Mouse (Mus musculus): ENCODE measurements at regions not wholly inside any gene's neighbourhood (a gene's known extent, or its start where the extent isn't known, plus 50 kb on each side); places are given as distances from the start of the nearest gene placed in this dataset.

DNA sequence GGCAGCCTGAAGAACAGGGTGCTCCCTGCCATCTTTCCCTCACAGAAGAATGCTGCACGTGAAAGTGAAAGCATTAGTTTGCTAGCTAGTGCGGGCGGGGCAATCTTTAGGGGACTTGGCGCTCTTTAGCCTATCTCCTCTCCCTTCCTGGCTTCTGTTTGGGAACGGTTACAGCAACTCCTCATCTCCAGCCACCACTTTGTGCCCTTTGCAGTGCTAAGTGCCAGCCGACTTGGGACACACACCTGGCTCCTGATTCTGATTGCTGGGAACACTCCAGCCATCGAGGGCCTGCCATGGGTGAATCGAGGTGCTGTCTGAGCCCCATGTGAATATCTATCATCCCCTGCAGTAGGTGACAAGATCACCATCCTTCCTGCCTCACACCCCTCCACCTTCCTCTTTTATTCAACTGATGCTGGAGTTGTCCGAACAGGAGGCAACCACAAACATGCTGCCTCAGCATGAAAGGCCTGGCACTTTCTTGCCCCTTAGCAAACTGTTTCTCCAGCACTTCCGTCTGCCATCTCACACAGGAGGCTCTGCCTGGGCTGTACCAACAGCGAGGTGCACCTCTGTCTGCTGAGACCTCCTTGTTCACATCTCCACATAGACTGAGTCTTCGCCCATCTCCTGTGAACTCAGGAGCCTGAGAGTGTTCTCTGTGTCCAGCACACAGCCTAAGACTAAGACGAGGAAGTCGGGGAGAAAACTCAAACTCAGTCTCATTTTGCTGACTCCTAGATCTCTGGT is 66.2 kb upstream of the Glrp1 start:
- DNase-seq (ENCODE audit: low spot score in 2 of 2): no peak

DNA sequence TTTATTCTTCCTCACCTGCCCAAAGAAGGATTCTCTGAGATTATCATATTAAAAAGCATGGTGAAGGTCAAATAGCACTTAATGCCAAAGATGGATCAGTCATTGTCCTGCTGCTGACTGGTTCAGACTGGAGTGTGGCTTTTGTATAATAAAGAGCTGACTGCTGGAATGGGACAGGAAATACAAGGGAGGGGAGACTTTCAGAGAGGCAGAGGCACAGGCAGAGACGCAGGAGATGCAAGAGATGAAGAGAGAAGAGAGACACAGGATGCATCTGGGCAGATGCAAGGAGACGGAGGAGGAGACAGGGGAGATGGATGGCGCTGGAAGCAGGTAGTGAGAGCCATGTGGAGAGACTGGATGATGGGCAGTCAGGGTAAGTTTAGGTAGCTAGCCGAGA is 65.4 kb upstream of the Glrp1 start:
- DNase-seq (ENCODE audit: low spot score in 2 of 2): no peak

DNA sequence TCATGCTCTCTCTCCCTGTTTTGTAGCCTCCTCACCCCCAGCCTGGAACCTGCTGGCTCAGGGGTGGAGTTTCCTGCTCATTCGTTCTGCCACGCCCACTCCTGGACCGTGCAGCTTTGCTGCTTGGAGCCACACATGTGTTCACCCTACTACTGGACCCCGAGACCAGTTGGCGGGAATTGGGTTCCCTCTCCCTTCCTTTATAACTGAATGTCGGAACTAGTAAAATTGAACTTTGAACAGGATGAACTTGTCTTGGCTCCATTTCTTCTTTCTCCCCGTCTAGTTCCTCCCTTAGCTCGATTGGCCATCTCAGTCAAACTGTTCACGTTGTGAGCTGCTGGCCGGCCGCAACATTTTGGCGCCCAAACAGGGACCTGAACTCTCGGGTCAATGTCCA is 62.3 kb upstream of the Glrp1 start:
- no peak for DNase-seq (ENCODE audit: low spot score in 2 of 2)

DNA sequence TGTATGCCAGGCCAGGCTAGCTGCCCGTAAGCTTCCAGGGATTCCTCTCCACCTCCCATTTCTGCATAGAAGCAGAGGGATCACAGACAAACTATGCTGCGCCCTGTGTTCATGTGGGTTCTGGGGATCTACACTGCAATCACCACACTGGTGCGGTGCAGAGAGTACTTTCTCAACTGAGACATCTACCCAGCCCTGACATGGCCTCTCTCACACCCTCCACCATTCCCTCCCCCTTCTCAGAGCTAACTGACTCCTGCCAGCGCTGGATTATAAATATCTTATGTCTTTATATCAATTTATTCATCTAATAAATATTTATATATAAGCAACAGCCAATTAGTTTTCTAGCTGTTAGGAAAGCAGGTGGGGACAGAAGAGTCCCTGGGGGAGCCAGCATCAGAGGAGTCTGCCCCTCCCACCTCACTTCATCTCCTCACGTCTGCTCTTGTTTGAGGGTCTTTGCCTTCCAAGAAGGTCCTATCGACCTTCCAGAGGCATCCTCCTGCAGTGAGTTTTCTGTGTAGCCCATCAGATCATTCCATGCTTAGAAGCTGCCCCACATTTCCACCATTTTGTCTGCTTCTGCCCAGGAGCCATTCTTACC is 58.7 kb upstream of the Glrp1 start:
- no peak for DNase-seq (ENCODE audit: low spot score in 2 of 2)

DNA sequence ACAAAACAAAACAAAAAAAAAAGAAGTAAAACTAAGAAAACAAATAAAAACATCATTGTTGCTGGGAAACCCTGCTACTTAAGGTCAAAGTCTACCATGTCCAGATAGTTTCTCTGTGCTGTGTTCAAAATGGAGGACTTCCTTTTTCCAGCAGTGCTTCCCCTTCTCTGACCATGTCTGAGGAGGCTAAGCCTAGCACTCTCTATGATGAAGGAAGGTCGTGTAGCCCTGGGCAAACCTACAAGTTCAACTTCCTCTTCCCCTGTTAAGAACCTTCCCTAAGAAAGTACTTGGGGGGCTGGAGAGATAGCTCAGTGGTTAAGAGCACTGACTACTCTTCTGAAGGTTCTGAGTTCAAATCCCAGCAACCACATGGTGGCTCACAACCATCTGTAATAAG is 57.3 kb upstream of the Glrp1 start:
- DNase-seq (ENCODE audit: low spot score in 2 of 2): no peak

DNA sequence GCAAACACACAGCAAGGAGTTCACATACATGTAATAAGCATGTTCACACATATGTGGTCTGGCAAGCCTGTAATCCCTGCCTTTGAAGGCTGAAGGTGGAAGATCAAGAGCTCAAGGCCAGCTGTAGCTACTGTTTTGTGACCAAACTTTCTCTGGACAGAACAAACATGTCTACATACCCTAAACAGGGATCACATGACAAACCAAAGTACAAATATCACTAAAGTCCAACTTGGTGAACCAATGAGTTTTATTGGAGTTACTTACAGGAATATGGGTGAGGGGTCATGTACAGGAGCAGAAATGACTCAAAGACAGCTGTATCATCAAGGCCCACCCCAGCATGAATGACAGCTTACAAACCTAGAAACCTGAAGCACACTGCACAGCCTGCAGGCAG is 56.6 kb upstream of the Glrp1 start:
- no peak for DNase-seq (ENCODE audit: low spot score in 2 of 2)

DNA sequence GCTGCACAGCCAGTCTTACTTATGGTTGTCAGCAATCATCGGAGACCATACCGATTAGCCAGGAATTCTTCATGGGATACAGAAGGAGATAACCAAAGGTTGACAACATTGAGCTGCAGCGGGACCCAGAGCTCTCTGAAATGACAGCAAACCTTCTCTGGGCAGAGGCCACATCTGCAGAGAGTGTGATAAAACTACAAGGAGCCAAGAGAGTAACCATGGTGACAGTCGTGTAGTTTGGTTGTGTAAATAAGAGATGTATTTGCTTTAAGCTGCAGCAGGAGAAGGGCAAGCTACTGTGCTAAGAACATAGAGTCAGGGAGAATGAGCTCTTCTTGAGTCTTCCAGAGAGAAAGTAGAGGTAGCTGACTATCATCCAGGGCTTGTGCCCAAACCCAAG is 55.0 kb upstream of the Glrp1 start:
- no peak for DNase-seq (ENCODE audit: low spot score in 2 of 2)

DNA sequence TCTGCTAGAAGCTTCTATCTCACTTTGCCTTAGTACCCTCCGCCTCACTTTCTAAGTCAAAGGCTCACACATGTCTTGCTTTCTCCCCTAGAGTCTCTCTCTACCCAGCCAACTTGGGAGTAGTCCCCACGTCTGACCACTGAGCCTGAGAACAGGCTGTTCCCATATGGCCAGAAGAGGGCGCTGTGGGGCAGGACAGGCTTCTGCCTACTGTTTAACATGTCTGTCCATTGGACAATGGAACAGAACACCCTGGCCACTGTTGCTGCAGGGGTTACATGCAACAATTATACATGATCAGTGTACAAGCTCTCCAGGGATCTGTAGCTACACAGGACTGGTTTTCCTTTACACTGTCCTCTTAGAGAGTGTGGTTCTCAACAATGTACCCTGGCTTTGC is 52.5 kb upstream of the Glrp1 start:
- DNase-seq (ENCODE audit: low spot score in 2 of 2): peak; percentile 39 to 59

DNA sequence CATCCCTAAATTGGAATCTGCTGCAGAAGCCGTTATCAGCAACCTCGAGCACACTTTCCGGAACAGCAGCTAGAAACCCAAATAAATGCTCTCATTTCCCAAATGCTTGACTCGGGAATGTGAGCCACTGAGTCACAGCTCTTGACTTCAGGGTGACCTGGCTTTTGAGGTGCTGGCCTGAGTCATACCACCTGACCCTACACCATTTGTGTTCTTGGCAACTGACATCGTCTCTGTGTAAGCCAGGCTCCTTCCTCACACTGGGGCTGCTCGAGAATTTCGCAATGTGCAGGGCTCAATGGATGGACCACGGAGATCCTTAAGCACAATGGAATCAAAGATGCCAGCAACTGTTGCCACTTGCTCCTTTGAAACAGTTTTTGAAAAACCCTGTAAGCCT is 50.9 kb upstream of the Glrp1 start:
- no peak for DNase-seq (ENCODE audit: low spot score in 2 of 2)
